Mouse (Mus musculus) thymus, postnatal 10 days (tissue): ENCODE measurements at regions not wholly inside any gene's neighbourhood (a gene's known extent, or its start where the extent isn't known, plus 50 kb on each side); places are given as distances from the start of the nearest gene placed in this dataset.
A peak's percentile ranks its signal among the peaks of the same experiment; 100 is the strongest.
"Not testable (repeated sequence)": the region's sequence is repeated elsewhere in the genome, so short reads cannot be mapped to it uniquely, and the experiment has no call there.

Experiments
- DNase-seq, 2 experiments: peaks; one replicate each; pipeline ENCODE4 v3.0.0; 2021; ENCODE audit warnings: low spot score in 2 of 2

DNA sequence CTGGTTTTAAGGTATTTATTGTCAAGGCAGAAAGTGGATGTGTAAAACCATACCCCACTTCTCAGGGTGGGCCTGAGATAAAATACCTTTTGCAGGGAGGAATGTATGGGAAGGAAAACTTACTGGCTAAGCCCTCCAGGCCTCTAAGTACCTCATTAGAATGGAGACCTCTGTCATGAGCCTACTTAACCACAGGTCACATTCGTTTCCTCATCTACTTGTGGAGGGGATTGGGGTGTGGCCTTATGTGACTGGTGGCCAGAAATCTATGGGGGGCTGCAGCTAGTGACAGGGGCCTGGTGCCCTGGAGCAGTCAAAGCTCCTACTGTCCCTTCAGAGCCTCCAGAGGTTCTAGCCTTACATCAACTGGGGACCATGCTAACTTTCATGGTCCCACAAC is 1020.0 kb downstream of the Adam6a start:
- no peak for DNase-seq

DNA sequence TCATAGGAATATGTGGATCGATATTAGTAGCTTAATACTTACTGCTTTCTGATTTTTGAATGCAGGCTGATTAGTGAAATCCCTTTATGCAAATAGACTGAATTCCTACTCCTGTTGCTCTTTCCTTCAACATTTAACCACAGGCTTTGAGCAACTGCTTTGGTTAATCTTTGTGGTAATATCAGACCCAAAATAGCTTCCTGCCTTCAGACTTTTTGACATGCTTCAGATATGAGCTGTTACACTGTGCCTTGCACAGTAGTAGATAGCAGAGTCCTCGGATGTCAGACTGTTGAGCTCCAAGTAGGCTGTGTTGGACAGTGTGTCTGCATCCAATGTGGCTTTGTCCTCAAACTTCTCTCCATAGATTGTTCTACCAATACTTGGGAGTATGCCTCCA is 1020.6 kb downstream of the Adam6a start:
- DNase-seq = no peak

DNA sequence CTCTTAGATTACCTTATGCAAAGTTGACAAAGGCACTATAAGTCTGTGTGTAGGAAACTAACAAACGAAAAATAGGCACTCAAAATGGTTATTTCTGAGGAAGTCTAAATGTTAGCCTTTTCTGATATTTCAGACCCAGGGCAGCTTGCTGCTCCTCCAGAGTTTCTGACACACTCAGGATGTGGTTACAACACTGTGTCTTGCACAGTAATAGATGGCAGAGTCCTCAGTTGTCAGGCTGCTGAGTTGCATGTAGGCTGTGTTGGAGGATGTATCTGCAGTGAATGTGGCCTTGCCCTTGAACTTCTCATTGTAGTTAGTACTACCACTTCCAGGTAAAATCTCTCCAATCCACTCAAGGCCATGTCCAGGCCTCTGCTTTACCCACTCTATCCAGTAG is 1039.7 kb downstream of the Adam6a start:
- no peak for DNase-seq

DNA sequence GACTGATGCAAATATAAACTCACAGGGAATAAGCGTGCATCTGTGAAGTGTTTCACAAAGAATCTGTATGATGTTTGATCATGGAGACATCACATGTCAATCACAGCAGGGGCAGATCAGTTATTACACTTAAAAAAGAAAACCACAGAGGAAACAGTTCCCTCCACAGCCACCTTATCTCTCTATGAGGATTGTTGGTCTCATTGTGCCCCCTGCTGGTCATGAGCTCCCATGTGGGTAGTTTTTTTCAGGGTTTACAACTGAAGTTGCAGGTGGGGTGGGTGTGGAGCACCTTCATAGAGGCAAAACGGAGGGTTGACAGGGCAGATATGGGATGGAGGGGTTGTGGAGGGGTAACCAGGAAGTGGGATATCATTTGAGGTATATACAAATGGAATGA is 1043.5 kb downstream of the Adam6a start:
- DNase-seq = peak; percentile 89 to 96

DNA sequence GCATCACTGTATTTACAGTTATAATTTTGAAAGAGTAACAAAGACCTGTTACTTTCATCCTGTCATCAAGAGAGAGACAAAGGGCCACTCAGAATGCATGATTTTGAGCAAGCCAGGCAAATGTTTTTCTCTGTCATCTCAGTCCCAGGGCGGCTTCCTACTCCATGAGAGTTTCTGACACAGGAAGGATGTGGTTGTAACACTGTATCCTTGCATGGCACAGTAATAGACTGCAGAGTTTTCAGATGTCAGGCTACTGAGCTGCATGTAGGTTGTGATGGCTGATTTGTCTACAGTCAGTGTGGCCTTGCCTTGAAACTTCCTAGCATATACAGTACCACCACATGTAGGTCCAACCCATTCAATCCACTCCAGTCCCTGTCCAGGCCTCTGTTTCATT is 1054.0 kb downstream of the Adam6a start:
- peak; percentile 72 for DNase-seq

DNA sequence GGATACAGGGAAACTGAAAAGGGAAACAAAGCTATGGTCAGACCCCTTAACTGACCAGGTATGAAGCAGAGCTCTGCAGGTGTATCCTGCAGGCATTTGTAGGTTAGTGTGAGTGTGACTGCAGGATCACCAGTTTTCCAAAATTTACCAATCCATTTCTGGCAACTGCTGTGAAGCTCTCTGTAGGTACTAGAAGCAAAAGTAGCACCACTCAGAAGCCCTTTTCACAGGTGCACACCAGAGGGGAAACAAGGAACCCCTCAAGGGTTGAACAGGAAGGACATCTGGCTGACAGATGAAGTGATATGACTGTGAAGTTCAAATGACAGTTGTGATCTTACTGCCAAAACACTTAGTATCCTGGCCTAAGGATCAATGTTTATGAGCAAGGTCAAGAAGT is 1065.5 kb downstream of the Adam6a start:
- peak; percentile 68 to 77 for DNase-seq

DNA sequence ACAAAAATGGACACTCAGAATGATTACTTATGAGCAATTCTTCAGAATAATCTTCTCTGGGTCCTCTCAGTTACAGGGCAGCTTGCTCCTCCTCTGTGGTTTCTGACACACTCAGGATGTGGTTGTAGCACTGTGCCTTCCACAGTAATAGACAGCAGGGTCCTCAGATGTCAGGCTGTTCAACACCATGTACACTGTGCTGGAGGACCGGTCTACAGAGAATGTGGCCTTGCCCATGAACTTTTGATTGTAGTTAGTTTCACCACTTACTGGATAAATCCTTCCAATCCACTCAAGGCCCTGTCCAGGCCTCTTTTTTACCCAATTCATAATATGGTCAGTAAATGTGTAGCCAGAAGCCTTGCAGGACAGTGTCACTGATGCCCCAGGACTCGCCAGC is 1068.4 kb downstream of the Adam6a start:
- peak; percentile 66 for DNase-seq

DNA sequence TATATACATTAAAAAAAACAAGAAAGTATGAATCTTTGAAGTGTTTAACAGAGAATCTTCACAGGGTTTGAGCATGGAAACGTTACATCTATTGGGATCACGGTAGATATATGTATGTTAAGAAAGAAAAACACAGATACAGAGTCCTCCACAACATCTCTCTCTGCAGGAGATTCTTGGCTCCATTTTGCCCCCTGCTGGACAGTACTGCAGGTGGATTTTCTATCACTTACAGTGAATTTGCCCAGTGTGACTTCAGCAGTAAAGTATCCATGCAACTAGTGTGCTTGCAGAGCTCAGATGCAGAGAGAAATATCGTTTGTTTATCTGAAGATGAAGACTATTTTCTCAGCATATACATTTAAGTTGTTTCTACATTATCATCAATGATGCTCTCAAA is 1071.5 kb downstream of the Adam6a start:
- DNase-seq = peak; percentile 75 to 89

DNA sequence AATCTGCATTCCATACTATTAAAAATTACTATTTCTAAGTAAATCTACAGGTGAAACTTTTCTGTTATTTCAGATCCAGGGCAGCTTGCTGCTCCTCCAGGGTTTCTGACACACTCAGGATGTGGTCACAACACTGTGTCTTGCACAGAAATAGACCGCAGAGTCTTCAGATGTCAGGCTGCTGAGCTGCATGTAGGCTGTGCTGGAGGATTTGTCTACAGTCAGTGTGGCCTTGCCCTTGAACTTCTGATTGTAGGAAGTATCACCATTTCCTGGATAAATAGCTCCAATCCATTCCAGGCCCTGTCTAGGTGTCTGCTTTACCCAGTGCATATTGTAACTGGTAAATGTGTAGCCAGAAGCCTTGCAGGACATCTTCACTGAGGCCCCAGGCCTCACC is 1072.0 kb downstream of the Adam6a start:
- peak; percentile 61 to 79 for DNase-seq

DNA sequence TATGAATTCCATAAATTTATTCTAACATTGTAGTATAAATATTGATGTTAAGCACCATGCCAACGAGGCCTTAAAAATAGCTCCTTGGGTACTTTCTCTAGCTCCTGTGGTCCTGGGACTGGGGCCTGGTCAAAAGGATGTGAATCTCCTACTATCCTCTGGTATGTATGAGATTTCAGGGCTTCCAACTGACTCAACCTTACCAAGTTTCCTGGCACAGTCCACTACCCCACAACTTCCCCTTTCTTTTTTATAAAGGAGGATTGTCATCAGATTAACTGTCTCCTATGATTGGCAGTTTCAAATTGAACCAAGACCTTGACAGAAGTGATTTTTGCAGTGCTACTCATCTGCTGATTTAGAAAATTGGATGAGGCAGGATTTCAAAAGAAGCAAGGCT is 1097.4 kb downstream of the Adam6a start:
- DNase-seq = no peak

DNA sequence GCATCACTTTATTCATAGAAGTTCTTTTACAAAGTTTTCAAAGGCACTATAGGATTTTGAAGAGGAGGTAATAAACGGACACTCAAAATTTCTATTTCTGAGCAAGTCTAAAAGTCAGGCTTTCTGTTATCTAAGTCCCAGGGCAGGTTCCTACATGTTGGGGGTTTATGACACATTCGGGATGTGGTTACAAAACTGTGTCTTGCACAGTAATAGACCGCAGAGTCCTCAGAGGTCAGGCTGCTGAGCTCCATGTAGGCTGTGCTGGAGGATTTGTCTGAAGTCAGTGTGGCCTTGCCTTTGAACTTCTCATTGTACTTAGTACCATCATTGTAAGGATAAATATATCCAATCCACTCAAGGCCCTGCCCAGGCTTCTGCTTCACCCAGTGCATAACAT is 1102.7 kb downstream of the Adam6a start:
- DNase-seq = no peak

DNA sequence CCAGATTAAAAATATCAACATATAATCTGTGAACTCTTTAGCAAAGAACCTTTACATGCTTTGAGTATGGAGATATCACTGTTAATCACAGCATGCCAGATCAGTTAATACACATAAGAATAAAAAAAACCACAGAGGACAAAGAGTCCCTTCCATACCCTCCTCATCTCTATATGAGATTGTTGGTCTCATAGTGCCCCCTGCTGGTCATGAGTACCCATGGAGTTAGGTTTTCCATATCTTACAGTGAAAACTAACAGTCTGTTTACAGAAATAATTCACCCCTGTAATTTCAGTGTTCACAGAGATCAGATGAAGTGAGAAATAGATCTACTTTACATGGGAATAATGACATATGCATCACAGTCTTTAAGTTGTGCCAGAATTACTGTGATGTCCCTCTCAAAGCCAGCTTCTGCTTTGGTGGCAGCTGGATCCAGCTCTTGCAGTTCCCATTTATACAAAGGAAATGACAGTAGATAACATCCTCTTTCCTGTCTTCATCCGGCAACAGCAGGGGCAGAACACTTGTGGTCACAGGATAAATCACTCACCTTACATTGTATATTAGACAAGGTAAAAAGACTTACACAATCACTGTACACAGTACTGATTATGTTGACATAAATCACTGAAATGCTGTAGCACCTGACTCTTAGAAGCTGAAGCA is 1106.9 kb downstream of the Adam6a start:
- peak; percentile 23 to 64 for DNase-seq

DNA sequence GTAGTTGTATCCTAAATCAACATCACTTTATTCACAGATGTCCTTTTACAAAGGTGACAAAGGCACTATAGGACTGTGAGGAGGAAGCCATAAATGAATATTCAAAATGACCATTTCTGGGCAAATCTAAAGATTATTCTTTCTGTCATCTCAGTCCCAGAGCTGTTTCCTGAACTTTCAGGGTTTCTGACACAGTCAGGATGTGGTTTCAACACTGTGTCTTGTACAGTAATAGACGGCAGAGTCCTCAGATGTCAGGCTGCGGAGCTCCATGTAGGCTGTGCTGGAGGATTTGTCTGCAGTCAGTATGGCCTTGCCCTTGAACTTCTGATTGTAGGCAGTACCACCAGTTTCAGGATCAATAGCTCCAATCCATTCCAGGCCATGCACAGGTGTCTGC is 1113.4 kb downstream of the Adam6a start:
- not testable (repeated sequence) for DNase-seq
